Mouse (Mus musculus): ENCODE data around the gene Rfx8.

Gene Rfx8

DNA sequence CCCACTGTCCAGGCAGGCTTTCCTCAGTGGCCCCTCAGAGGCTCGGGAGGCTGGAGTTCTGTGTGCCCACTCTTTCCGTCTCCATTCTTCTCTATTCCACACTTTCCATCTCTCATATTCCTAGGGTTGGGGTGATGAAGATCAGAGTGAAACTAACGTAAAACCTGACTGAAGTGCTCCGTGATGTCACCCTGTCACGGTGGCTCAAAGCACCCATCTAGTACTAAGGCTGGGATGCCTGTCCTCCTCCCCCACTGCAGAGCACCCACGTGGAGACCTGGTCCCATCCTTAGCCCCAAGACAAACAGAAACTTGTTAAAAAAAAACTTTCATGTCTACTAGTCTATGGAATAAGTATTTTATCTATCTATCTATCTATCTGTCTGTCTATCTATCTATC lies 14.1 kb upstream of the Rfx8 start:
- DNase-seq (ENCODE audit: low read depth, low spot score), result no peak

GRCm38 (mm10) chr1:39734311-39734710 lies 13.5 kb upstream of the Rfx8 start:
- DNase-seq (ENCODE audit: low read depth, low spot score), result no peak

DNA sequence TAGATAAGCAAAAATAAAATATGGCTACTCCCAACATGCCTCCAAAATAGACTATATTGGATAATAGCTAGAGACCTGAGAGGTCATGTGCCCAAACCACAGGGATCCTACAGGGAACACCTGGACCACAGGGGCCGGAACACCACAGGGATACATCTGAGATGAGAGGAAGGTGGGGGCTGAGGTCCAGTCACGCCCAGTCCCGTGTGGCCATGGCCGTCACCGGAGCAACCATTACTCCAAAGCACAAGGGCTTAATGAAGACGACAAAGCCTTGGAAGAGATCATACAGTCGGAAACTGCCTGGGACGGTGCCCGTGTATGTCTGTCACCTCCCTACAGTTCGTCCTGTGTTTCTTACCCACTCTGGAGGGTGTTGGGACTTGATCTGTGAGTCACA lies 13.1 kb upstream of the Rfx8 start:
- DNase-seq (ENCODE audit: low read depth, low spot score), result no peak

GRCm38 (mm10) chr1:39732081-39732480 lies 11.3 kb upstream of the Rfx8 start:
- DNase-seq (ENCODE audit: low read depth, low spot score), result no peak

DNA sequence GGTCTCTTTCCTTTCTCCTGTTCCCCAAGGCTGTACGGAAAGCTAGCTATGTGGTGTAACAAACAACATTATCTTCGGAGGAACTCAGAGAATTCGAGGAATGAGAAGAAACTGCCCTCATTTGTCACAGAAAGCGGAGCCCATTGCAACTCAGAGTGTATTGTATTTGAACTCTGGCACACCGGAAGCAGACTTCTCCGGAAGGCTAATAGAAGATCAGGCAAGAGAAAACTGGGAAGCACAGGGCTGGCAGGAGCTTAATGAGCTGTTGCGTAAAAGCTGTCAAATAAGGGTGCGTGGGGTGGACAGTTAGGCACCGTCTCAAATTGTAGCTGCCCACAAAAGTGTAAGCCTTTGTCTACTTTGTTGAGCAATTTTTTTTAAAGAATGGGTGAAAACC lies 10.7 kb upstream of the Rfx8 start:
- DNase-seq (ENCODE audit: low read depth, low spot score), result no peak

DNA sequence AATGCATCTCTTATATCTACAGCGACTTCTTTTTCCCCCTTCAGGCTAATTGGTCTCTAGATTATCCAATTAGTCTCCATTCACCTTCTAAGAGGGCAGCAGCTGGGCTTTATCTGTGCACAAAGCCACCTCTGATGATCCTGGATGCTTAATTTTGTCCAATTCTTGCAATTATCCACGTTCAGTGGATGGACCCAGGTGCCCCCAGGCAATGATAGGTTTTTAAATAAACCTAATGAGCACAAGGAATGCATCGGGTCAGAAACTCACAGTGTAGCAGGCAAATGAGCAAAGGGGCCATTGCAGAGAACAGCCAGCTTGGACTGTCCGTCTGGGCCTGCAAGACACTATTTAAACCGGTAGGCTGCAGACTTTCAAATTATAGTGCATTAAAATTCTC lies 10.1 kb upstream of the Rfx8 start:
- no peak for DNase-seq (ENCODE audit: low read depth, low spot score)

DNA sequence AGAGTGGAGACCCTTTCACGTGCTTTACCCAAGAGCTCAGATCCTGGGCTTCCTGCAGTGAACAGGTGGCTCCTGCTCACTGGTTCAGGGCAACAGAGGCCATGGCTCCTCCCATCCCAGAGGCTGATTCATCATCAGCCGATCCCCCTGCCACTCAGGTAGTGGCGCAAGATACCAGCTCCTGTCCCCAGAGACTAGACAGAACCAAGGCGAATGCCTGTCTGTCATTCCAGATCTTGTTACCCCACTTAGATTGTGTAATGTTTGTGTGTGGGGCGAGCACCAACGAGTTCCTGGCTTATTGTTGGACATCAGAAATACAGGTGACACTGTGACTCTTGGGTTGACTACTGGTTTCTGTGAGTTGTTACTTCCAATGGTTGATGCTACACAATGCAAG lies 9.1 kb upstream of the Rfx8 start:
- no peak for DNase-seq (ENCODE audit: low read depth, low spot score)

- DNase-seq (ENCODE audit: low read depth, low spot score), result no peak
These were observed 542 bp upstream of the Rfx8 start for GRCm38 (mm10) chr1:39721351-39721726.

DNA sequence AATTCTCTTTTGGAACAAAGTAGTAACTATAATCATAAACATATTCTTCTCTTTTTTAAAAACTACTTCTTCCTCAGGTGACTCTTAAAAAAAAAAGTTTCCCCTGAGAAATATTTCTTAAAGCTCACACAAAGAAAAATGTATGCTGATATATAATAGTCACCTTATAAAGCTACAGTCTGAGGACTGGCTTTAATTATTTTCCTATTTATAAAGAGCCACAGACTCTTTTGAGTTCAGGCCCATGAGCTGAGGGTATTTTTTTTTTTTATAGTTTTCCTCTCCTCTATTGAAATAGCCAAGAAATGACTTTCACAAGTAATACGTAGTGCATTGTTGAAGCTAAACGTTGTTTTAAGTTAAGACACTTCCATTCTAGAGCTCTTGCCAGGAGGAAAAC lies 611 bp downstream of the Rfx8 start:
- DNase-seq (ENCODE audit: low read depth, low spot score), result no peak

DNA sequence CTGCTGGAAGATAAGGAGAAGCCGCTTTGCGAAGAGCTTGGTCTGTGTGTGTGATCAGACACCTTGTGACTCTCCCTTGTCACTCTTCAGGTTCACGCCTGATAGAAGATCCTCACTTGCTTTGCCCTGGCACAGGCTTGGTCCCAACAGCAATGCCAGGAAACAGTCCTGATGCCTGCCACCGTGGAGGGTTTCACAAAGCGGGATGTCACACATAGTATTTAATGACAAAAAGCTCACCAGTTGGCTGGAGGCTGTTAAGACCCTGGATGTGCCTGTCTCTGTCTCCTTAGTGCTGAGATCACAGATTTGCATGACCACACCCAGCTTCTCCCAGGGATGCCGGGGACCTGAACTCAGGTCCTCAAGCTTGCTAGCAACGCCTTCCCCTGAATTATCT lies 5.2 kb downstream of the Rfx8 start:
- no peak for DNase-seq (ENCODE audit: low read depth, low spot score)

DNA sequence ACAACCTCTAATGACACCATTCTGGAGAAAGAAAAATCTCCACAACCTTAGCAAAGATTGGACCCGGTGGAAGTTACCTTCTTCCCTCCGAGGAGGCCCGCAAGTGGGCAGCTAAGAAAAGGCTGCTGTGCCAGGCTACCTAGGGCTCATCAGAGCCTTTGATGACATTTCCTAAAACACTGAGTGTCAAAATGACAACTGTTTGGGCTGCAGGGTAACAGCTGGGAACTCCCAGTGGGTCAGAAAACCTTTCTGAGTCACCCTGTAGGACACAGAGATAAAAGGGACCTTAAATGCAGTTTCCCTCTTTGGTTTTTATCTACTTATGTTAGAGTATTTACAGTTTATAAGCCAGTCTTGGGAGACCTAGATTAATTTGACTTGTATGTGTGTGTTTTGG lies 6.1 kb downstream of the Rfx8 start:
- no peak for DNase-seq (ENCODE audit: low read depth, low spot score)

GRCm38 (mm10) chr1:39713842-39714658 lies 6.7 kb downstream of the Rfx8 start:
- DNase-seq (ENCODE audit: low read depth, low spot score), result no peak

DNA sequence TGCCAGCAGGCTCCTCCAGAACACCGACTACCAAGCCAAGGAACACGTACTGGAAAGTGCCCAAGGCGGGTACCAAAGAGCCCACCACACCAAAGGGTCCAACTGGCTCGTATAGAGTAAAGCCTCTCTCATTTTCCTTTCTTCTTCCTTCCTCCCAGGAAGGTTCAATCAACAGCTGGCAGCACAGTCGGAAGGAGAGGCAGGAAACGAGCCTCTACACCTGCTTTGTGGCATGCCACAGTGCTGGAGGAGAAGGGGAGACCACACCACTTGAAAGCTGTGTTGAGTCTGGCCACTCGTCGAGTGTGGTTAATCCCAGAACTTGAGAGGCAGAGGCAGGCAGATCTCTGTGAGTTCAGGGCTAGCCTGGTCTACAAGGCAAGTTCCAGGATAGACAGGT lies 7.5 kb downstream of the Rfx8 start:
- no peak for DNase-seq (ENCODE audit: low read depth, low spot score)

DNA sequence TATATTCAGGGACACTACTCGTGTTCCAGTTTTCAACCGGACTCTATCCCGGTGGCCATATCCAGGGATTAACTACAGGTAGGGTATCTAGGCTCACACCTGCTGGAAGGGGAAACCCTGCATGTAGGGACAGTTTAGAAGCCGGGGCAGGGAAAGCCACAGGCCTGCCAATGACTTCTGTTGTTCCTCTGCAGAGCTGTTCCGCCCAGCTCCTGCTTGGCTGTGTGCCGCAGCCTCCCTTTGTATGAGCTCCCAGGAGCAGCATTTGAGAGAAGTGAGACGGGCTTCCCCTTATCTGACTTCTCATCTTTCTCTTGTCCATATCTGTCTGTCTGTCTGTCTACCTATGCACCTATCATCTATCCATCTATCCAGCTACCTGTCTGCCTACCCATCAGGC lies 8.5 kb downstream of the Rfx8 start:
- DNase-seq (ENCODE audit: low read depth, low spot score), result no peak

GRCm38 (mm10) chr1:39710604-39711003 lies 10.2 kb downstream of the Rfx8 start:
- no peak for DNase-seq (ENCODE audit: low read depth, low spot score)

- no peak for DNase-seq (ENCODE audit: low read depth, low spot score)
These were observed 10.8 kb downstream of the Rfx8 start for GRCm38 (mm10) chr1:39710016-39710415.

- DNase-seq (ENCODE audit: low read depth, low spot score), result no peak
These were observed 12.0 kb downstream of the Rfx8 start for GRCm38 (mm10) chr1:39708778-39709177.

DNA sequence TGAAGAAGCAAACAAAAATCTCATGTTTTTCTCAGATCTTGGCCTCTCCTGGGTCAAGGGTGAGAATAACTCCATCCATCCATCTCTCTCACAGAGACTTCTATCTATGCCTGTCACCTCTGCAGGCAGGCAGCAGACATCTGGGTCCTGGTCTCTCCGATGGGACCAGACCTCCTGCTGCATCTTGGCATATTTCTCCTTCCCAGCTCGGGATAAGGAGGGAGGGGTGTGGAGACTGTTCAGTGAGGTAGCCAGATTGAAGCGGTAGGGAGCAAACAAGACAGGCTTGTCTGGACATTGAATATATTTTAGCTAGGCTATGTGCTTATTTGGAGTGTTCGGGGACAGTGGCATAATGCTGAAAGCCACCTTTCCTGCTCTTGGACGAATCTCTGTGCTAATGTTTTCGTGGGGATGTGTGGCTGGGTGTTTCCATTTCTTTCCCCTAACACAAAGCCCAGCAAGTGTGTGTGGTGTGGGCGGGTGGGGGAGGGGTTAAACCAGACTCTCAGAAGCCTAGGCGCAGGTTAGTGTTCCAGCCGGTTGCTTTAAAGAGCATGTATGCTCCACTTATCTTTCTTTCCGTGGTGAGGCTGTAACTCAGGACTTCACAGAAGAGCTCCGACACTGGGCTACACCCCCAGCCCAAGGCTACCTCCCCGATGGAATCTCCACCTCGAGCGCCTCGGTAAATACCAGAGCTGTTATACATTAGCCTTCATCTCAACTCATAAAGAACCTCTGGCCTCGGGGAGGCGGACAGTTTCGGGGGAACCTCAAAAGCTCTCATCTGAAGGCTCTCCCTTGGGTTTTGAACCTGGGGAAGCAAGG lies 18.4 kb downstream of the Rfx8 start:
- no peak for DNase-seq (ENCODE audit: low read depth, low spot score)

GRCm38 (mm10) chr1:39701274-39701602 lies 19.6 kb downstream of the Rfx8 start:
- no peak for DNase-seq (ENCODE audit: low read depth, low spot score)

DNA sequence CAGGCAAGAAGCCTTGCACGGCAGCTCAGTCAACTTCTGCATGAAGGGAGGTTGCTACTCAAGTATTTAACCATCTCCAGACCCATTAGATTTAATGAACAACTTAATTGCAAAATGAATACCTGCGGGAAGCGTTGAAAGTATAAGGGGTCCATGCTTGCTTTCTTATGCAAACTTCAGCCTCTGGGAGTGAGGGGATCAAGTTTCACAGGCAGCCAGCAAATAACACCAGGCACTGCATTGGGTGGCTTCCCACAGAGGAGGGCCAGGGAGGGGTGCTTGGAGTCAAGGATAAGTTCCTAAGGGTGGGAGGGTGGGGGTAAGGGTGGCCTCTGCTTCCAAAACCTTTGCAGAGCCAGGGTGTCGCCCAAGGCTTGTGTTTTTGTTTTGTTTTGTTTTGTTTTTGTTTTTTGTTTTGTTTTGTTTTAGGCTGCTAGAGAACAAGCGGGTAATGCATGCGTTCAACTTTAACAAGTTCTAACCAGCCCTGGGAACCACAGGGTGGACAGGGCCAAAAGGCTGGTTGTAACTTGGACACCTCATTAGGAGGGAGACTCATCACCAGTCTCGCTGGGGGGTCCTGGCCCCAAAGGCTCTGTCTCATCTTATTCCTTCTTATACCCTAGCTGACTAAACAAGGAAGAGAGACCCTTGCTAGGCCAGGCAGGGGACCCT lies 20.1 kb downstream of the Rfx8 start:
- no peak for DNase-seq (ENCODE audit: low read depth, low spot score)

DNA sequence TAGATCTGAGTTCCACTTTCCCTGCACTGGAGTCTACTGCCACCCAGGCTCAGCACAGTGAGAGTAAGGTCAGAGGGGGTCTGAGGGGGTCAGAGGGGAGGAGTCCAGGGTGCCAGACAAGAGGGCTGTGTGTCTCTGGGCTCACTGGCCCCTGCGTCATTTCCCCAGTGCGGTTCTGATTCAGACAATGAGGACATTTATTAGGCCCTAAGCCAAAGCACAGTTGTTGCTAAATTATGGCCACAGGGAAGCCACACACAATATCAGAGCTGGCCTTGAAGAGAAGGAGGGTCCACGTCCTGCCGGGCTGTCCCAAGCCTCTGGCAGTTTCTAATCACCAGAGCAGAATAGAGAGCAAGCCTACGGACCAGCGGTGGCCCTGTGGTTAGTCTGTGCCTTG lies 22.3 kb downstream of the Rfx8 start:
- DNase-seq (ENCODE audit: low read depth, low spot score), result no peak

DNA sequence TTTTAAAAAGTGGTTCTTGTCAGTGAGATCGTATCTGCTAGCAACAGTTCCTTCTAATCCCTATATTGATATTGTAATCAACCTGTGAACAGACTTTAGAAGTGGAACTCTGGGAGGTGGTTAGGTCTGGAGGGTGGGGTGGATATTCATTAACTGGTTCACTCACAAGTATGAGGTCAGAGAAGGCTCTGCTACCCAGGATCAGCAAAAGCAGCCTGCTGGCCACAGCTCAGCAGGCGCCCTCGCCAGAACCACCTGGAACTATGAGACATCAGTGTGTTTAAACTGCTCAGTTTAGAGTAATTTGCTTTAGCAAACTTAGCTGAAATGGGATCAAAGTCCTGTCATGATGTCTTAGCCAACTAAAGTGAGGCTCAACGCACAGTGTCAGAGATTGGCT lies 25.6 kb downstream of the Rfx8 start:
- no peak for DNase-seq (ENCODE audit: low read depth, low spot score)

GRCm38 (mm10) chr1:39694756-39695155 lies 26.0 kb downstream of the Rfx8 start:
- DNase-seq (ENCODE audit: low read depth, low spot score), result no peak

Measured in R1 (cell line).